Mouse (Mus musculus) ovary, adult 18-20 months (tissue): ENCODE data around the gene Pfdn4.

Experiments
- DNase-seq: peaks from one replicate; pipeline ENCODE4 v3.0.0; 2022; ENCODE audit warnings: low spot score, mixed read lengths

Gene Pfdn4

DNA sequence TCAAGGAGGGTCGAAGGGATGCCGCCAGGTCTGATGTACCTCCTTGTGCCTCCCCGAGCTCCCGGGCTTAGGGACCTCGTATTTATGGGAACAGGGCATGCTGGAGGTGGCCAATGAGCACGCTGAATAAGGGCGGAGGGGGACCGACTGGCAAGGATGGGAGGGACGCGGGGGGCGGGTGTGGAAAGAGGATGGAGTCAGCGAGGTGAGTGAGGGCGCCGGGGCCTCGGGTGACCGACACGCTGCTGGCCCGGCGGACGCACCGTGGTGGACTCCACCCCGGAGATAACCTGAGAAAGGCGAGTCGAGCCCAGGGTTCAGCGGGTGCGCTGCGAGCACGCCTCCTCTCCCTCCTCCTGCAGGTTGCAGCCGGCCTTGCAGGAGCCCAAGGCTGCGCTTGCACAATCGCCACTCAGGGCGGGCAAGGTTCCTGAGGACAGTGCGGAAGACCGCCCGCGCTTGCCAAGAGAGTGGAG is 901 bp downstream of the Pfdn4 start, which contains the start of gene Cyp24a1:
Gene Cyp24a1, minus strand, starts transcription at position 55 of the 476 bp plus-strand sequence.
- DNase-seq = peak; percentile 66

DNA sequence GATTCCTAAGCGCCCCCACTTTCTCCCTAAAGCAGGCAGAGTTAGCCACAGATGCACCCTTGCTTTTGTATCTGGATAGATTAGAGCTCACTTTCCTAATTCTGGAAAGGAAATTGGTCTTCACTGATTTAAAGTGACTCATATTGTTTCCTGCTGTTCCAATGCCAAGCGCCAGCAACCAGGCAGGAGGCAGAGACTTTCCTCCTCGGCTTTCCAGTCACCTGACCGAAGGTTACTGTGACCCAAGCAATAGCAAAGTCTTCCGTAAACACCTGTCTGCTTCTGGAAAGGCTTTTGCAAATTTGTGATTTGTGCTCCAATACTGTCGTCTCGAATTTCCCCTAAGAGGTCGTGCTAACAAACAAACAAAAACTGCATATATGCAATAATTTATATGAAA is 1.8 kb downstream of the Pfdn4 start:
- DNase-seq = no peak

DNA sequence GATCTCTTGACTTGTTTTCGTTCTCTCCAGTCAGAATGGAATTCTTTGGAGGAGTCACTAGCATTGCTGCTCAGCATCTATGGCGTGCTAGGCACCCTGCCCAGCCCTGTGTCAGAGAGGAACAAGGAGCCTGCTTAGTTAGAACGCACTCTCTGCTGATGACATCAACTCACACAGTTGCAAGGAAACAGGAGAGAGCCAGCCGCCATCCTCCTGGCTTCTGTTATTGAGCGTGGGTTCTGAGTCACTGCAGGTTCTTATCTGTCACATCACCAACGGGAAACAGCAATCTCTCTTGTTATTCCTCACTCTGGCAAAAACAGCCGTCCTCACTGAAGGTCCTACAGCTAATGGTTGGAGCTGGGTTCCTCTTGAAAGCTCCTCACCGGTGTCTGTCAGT is 7.1 kb downstream of the Pfdn4 start:
- DNase-seq = no peak

DNA sequence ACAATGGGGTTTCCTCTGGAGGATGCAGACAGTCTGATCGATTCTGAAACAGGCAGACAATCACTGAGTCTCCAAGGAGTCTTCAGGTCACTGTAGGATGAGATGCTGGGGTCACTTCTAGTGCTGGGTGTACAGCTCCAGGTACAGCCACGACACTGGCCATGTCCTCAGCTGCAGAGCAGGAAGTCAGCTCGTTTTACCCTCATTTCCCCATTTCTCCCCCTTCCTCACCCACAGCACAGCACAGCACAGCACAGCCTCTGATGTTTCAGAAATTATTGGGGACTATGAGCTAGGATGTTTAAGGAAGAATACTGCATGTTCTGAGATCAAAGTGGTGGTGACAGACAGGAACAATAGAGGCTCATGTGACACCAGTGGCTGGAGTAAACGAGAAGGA is 7.8 kb downstream of the Pfdn4 start:
- DNase-seq = no peak

DNA sequence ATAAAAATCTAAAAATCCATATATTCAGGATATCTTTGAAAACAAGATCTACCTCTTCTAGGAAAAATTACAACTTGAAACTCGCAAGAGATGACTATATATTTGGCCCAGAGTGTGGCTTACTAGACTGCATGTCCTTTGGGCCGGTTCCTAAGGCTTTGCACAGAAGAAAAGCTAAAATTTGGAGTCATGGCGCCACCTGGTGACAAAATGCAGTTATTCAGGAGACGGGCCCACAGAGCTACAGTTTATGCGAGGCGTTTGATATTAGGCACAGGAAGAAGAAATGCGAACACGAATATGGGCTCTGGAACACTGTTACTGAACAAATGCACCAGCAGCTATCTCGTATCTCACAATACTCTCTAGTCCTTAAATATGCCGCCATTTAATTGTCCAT is 11.5 kb downstream of the Pfdn4 start:
- peak; percentile 34 for DNase-seq

DNA sequence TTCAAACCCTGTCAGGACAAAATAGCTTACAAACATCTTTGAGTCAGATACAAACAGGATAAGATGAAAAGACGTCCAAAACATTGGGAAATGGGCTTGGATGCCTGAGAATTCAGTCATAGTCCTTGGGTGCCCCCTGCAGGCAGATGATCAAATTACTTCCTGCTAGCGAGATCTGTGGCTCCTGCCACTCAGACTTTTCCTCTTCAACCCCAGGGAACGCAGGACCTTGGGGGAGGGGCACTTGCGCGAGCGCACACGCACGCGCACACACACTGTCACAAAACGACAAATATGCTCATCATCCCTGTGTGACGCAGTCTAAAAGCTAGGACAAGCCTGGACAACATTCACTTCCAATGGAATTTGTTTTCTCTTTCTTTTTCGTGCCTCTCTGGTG is 12.6 kb downstream of the Pfdn4 start:
- peak; percentile 55 for DNase-seq

DNA sequence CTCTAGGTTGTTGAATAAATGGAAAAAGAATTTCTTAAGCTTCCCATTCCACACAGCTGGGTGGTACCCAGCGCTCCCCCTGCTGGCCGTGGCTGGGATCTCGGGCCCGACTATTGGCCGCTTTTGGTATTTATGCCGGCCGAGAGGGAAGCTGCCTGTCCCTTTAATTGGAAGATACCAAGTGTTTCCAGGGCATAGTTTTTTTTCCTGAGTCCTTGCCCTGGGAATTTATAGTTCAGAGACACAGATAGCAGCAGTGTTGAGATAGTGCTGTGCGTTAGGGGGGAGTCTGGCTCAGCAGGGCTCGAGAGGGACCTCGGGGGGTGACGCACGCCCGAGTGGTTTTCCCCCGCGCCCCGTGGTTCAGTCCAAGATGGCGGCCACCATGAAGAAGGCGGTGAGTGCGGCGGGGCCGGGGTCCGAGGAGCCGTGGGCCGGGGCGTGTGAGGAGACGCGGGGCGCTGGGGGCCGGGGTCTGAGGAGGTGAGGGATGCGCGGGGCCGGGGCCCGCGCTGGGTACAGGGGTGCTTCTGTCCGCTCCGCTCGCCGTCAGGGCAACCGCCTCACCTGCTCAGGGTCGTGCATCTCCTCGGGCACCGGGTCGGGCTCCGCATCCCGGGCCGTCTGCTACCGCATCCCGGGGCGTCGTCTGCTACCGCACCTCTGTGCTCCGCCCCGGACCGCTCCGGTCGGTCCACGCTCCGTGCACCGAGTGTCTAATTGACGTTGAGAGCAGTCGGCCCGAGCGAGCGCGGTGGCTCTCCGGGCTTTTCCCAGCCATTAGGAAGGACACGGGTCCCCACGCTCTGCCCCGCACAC is 15.1 kb downstream of the Pfdn4 start:
- peak; percentile 69 for DNase-seq

DNA sequence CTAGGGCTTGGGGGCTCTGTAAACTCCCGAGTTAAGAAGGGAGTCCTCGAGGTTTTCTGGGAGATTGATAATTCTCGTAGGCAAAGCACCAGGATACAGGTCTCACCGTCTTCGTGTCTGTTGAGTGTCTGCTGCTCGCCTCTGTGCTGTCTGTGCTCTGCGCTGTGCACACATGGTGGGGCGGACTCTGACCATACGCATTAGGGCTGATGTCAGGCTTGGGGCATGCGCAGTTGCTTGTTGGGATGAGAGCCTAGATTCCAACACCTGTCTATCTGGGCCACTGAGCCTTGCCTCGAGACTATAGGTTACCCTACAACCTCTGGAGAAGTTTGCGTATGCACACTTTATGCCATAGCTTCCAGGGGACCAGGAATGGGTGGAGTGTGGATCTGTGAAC is 17.5 kb downstream of the Pfdn4 start:
- DNase-seq = no peak

DNA sequence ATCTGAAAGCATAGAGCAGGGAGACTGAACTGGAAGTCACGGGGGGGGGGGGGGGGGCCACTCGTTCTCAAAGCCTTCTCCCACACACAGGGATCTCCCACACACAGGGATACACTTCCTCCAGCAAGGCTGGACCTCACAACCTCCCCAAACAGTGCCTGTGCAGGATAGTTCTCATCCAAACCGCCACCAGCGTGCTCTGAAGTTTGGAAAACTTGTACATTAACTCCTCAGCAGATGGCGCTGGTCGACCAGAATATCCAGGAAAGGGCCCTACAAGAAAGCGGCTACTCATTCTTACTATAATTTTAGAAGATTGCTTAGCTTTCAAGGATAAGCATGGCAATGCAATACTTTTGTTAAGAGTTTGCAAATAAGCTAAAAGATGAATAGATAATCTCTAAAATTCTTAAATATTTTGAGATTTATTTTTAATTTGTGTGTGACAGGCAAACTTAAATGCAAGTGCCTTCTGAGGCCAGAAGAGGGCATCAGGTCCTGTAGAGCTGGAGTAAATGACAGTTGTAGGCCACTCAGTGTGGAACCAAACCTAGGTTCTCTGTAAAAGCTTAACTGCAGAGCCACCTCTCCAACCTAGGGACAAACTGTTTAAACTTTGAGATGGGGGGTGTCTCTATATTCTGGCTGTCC is 24.2 kb downstream of the Pfdn4 start:
- no peak for DNase-seq

DNA sequence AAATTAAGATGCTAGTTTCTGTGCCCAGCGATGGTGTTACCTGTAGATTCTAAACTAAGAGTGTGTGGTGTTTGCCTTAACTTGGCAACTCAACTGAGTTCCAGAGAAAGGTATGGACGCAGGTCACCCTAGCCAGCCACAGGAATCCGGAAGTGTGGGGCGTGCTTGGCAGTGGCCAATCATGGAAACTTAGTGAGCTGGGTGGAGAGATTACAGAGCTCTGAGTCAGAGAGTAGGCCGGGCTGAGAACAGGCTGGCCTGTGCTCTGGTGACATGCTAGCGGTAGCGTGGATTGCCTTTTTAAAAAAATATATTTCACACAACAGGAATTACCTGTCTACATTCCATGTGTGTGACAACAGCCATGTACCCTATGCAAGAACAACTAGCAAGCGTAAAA is 30.3 kb downstream of the Pfdn4 start:
- no peak for DNase-seq

DNA sequence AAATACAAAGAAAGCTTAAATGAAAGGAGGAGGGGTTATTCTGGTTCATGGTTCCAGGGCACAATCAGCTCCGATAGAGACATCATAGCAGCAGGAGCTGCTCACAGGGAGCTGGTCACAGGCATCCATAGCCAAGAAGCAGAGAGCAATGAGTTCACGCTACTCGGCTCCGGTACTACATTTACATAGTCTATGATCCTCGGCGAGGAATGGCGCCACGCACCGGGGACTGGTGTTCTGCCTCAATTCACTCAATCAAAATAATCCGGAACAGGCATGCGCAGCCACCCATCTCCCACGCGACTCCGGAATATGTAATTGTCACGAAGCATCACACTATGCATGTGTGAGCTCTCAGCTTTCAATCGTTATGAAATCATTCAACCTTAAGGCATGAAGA is 31.8 kb downstream of the Pfdn4 start:
- DNase-seq = no peak

DNA sequence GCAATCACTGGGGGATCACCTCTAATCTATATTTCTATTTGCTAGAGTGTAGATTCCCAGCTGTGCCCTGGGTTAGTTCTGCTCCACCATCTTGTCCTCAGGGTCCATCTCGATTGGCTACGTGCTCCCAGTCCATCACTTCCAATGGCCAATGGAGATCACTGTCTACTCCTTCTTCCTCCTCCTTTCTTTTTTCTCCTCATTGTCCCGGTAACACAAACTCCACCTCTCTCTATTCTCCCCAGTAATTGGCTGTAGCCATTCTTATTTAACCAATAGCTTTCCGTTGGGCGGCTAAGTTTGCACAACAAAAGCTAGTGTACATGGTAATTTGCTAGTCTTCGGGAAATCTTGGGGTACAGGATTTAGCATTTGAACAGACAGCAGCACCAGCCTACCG is 33.5 kb downstream of the Pfdn4 start:
- no peak for DNase-seq

DNA sequence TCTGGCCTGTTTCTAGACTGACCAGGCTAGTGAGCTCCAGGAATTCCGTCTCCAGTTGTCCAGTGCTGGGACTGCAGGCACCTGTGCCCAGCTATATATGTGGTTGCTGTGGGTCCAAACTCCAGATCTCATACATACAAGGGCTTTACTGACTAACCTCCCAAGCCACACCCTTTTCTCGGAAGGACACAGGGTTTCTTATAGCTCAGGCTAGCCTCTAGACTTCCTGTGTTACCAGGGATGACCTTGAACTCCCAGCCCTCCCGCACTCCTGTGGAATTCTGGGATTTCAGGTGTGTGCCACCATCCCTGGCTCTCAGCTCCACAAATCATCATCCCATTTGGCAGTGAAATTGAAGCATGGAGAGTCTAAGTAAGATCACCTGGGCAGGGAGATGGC is 34.0 kb downstream of the Pfdn4 start:
- DNase-seq = no peak

DNA sequence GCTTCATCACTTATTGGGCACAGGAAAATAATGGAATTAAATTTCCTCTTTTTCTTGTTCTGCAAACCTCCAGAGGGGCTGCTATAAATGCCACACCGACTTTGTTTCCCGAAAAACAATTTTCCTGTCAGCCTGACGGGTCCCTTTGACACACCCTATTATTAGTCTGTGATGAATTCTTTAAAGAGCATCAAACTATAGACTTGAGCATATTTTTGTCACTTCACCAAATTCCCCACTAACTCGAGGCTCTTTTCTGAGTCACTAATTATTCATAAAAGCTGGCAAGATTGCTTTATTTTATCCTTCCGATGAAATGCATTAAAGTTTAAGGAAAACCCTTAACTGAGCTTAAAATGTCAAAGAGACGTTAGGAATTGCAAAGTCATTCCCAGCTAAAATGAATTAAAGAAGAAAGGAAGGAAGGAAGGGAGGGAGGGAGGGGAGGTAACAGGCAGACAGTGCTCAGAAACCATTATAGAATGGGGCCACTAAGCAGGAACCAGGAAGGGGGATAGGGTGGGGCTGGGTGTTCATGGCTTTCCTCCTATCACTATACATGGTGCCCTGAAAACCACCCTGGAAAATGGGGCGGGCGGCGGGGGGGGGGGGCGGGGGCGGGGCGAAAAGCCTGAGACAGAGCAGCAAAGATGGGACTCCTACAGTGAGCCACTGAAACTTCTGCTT is 38.0 kb downstream of the Pfdn4 start:
- DNase-seq = no peak

DNA sequence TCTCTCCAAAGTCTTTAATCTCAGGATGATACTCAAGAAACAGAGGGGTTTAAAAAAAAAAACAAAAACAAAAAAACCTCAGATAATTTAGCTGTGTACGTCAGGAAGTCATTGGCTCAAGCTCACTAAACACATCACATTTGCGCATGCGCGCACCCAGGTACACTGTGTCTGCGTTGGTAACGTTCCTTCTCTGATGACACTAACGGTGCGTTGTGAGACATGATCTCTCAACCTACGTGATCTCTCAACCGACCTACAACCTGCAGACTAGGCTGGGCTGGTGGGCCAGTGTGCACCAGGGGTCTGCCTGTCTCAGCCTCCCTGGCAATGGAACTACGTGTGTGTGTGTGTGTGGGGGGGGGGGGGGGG is 38.6 kb downstream of the Pfdn4 start:
- no peak for DNase-seq

DNA sequence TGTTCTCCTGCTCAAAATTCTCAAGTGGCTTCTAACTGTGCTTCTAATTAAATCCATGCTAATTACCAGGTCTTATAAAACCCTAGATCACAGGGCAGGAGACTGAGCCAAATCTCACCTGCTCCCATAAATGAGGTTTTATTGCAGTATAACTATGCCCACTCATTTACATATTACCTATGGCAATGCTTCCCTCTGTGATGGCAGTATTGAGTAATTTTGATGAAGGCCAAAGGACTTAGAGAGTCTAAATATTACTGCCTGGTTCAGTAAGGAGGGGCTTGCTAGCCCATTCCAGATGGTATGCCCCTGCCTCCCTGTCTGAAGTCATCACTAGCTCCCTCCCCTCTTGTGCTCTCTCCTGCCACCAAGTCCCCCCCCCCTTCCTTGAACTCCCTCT is 39.6 kb downstream of the Pfdn4 start:
- no peak for DNase-seq

DNA sequence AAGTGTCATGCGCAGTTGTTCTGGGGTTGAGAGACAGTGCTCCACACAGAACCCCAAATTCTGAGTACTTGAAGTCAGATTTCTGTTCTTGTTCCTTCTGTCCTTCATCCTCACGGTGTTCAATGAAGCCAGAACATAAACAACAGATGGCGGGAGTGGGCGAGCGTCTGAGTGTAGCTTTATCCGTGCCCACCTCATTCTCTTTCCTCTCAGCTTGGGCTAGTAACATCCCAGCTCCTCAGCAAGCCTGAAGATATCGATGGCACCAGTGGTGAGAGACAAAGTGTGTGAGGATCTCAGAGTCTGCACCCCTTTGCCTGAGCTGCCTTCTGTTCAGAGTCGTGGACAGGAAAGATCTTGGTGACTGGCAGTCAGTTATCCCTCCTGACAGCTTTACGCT is 43.0 kb downstream of the Pfdn4 start:
- no peak for DNase-seq

DNA sequence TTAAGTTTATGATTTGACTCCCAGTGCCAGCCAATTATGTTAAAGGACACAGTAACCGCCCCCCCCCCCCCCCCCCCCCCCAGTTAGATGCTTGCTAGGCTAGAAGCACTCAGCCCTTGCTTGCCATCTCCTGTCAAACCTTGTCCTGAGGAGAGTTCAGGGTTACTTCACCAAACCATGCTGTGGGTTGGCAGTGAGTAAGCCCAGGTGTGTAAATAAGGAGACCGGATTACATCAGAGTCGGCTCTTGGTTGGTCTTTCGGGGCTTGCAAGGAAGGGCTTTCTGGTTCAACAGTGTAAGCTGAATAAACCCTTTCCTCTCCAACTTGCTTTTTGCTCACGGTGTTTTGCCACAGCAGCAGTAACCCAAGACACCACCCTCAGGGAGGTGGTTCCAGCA is 47.4 kb downstream of the Pfdn4 start:
- no peak for DNase-seq

DNA sequence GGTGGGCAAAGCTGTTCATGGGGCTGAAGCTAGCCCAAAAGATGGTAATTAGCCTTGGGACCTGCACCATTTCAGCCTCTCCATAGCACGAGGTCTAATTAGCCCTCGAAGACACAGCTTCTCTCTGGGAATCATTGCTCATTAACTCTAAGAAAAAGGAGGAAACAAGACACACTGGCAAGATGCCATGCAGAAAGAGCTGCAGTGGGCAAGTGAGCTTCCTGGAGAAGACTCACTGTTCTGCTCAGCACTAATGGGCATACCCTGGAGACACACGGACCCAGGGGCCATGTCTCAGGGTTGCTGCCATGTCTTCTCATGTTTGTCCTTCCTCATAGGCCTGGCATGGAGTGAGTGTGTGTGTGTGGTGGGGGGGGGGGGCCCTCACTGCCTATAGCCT is 47.9 kb downstream of the Pfdn4 start:
- DNase-seq = no peak

DNA sequence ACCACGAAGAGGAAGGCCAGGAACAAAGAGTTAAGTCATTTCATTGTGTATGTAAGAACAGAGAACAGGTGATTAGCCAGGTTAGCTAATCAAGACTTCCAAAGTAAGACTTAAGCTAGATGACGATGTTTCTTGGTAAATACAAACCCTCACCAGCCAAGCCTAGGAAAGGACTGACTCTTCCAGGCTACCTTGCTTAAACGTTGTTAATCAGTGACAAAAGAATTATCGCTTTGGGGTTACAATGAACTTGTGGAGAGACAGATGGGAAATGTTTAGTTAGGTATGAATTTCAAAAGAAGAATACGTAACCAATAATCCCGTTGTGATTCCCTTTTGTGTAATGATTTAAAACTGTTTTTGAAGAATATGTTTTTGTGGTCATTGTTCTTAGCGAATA is 48.7 kb downstream of the Pfdn4 start:
- DNase-seq = no peak

DNA sequence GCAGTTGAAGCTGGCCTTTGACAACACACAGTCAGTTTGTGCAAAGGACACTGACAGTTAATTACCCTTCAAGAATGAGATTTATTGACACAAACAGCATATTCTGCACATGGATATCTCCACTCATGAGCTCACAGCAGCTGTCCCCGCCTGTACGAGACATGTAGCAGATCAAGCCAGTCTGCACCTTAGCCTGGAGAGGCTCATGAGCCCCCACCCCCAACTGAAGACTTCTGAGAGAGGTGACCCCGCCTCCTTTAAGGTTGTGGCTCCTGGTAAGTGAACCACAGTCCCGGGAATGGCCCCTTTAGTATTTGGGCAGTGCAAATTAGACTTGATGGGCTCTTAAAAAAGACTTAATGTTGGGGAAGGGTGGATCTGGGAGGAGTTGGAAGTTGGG is 49.5 kb downstream of the Pfdn4 start:
- no peak for DNase-seq

DNA sequence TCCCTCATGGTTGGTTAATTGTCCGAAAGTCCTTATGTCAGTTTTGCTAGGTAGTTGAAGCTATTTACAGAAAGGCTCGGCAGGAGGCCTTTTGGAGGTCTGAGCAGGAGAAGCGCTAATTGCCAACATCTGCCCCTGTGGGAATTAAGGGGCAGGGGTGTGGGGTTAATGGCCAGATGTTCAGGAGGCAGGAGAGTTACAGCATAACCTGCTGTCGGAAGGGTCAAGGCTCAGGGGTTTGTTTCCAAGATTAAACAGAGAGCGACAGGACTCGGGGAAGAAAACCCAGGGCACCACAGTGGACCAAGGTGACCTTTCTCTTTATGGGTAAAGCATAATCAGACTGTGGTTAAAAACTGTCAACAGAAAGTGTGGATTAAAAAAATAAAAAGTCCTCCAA is 51.3 kb downstream of the Pfdn4 start:
- DNase-seq = no peak

DNA sequence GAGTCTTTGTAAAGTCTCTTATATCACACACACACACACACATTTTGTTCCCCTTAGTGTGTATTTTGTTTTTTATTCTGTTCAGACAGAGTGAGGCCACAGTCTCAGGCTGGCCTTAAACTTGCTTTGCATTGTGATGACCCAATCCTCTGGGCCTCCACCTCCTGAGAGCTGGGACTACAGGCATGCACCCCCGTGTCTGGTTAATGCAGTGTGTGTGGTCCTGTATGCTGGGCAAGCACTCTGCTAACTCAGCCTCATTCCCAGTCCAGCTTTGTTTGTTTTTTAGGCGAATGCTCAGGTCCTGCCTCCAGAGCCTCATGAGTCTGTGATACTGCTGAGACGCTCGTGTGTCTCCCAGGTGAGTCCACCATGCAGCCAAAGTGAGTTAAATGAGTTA is 51.8 kb downstream of the Pfdn4 start:
- no peak for DNase-seq
